Mouse (Mus musculus) CH12.LX (cell line): ENCODE results near the gene Gm609.

Experiments used
- GABPA ChIP-seq: IDR thresholded peaks from 2 replicates; pipeline ENCODE4 v1.6.1; 2012; ENCODE audit warnings: low read depth, low read length, improper control_type of control experiment, inconsistent platforms; ENCODE audit not compliant: insufficient replicate concordance
- NELFE ChIP-seq: IDR thresholded peaks from 2 replicates; pipeline ENCODE4 v1.6.1; 2011; ENCODE audit warnings: low read depth, low read length, improper control_type of control experiment
- SIN3A ChIP-seq: IDR thresholded peaks from 2 replicates; pipeline ENCODE4 v1.6.1; 2012; ENCODE audit warnings: low read length, improper control_type of control experiment, inconsistent platforms
- ZKSCAN1 ChIP-seq: IDR thresholded peaks from 2 replicates; pipeline ENCODE4 v1.6.1; 2012; ENCODE audit warnings: low read depth, inconsistent platforms, low read length, improper control_type of control experiment, borderline replicate concordance

DNA sequence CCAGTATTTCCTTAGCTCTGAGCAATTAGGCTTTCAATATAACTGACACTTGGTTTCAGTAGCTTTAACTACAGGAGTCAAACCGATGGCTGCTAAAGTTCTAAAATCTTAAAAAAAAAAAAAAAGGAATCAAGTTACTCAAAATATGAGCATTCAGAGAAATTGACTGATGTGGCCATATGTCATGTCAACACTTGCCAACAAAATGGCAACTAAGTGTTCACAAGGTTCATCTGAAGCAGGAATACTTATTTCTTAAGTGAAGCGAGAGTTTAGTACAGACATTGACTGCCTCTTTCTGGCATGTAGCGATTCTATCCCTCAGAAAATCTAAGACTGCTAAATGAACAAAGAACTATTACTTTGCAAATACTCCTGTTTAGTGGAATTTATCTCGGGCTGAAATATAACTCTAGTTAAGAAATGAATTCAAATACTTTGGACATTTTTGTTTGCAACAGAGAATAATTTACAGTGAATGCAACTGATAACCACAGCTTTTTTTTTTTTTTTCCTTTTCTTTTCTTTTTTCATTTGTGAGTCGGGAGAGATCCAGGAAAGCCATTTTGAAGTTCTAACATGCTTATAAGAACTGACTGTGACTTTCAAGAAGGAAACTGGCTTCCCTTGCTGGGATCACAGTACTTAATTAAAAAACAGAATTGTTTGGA is 102.3 kb downstream of the Gm609 start:
- TF ChIP-seq SIN3A (0 out of 2 replicates have a peak, but pooled peaks have one; percentile 25), NELFE (no peak), GABPA (no peak), ZKSCAN1 (no peak)
